Mouse (Mus musculus) CD4-positive naive resting alpha-beta T cell, adult 76 days (primary cell): ENCODE data around the gene Naaladl2. TPM values are rescaled to one million over a fixed set of nuclear protein-coding genes. Genes with fewer than 3 reads are reported as not detected.

Experiments
- total RNA-seq: library from RNA; stranded (reverse); gene quantifications from one replicate; pipeline ENCODE4 v1.2.4, GENCODE M21; 2023

The Naaladl2 gene
- total RNA-seq: not detected

GRCm38 (mm10) chr3:25143555-25144311 is at the start of gene Naaladl2:
Gene Naaladl2, minus strand, starts transcription at chr3:25144261.

